Mouse (Mus musculus): Measurements from ENCODE around the gene Wasf1. TPM values are rescaled to one million over a fixed set of nuclear protein-coding genes. Genes with fewer than 3 reads are reported as not detected.
A peak's percentile ranks its signal among the peaks of the same experiment; 100 is the strongest.

The Wasf1 gene
- total RNA-seq, 2 experiments from 2014 or later, result 5.5 to 6.7 TPM

DNA sequence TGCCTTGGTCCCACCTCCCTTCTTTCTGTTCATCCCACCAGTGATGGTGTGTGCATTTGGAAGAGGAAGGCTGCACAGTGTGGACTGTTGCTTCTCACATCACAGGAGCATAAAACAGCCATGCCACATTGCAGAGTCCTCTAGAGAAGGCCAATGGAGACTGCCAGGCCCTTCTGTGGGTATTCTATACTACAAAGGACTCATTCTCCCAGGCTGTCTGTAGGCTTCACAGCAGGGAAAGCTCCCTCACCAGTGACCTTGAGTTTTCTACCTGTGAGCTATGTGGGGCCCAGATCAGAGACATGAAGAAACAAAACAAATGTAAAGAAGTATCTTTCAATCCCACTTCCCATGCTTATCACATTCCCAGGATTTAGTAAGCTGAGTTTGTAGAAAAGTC lies 100.5 kb downstream of the Wasf1 start:
- no peak for DNase-seq

DNA sequence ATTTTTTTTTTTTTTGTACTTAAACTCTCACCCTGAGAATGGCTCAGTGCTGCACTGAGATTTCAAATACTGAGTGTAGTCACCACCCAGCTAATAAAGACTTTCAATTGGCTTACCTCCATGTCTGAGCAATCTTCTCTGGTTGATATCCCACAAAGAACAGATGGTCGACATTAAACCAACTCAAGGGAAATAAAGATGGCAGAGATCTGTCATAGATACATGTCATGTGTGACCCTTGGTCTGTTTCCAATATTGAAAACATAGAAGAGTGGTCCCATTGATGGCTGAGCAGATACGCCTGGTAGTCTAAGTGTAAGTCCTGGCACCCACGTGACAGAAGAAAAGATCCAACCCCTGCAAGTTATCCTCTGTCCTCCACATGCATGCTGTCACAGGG lies 101.3 kb downstream of the Wasf1 start:
- no peak for DNase-seq

DNA sequence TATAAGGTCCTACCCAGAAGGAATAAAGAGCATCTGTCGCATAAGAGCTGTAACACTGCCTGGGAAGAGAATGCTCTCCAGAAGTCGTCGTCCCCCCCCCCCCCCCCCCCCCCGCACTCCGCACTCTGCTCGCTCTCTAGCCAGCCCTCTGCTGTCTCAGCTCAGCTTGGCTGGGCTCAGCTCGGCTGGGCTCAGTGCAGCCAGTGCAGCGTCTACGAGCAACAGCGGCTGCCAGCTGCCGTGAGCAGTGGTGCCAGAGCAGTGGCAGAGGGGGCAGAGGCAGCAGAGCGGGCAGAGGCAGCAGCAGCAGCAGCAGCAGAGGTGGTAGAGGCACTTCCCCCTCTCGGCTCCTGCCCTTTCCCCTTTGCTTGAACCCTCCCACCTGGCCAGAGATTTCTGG lies 102.1 kb downstream of the Wasf1 start:
- peak; percentile 13 for DNase-seq

Other genes with a start within 250 kb of the Wasf1 start
- gene Mettl24, start 200.2 kb upstream of the Wasf1 start, total RNA-seq (2021), result 1 to 10 TPM; 5.7 to 7.2 TPM
- 10 to 100 TPM; 23.3 to 26.7 TPM for gene Cdc40, start 164 bp upstream of the Wasf1 start, total RNA-seq (2021)
- not detected for gene Gpr6, start 188.8 kb downstream of the Wasf1 start, total RNA-seq (2021)